Mouse (Mus musculus): ENCODE data around the gene Plac8.

The Plac8 gene

DNA sequence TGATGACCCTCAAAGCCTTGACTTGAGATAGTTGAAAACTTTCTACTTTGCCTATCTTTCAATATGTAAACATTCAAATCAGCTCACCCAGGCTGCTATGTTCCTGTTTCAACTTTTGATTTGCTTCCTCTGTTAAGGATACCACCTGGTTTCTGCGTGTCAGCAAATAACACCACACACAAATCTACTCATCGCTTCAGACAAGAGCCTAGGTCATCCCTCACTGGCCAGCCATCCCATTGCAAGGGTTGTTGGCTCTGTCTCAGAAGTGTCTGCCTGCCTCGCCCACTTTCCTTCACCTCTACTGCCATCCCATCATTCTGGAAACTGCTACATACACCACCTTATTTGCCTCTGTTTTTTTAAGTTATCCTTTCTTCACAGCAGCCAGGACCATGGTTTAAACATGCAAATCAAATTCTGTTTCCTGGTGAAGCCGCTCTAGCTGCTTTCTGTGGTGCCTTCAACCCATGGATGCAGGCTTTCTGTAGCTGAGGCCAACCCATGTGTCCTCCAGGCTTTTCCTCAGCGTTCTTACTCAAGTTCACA lies 6.9 kb upstream of the Plac8 start:
- DNase-seq, result no peak

- DNase-seq, result no peak
Measured at GRCm38 (mm10) chr5:100574771-100575170, 2.7 kb upstream of the Plac8 start.

DNA sequence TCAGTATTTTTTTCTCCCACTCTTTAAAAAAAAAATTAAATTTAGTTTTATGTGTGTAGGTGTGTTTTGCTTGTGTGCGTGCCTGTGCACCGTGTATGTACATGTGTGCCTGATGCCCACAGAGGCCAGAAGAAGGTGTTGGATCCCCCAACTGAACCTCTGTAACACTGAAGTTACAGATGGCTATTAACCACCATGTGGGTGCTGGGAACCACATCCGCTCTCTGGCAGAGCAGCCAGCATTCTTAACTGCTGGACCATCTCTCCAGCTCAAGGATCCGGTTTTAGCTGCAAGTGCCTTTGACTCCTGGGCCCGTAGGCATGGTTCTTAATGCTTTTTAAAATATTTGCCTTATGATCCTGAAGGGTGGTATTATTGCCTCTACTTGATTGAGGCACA lies 1.2 kb upstream of the Plac8 start:
- DNase-seq, result no peak

DNA sequence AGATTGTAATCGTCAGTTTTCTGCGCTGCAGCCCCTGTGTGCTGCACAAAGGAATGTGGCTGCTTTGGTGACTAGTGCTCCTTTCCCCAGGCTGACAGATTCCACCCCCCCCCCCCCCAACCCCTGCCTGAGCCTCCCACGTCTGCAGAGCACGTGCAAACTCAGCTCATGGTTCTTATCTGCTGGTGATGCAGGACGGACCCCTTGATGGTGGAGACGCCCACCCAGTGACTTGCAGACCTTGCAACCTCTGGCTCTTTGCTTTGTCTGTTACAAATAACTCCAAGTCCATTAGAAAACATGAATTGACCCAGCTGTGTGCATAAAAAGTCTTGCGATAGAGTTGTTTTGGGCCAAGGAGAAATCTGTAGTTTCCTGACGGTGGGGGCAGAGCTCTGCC lies 1.3 kb downstream of the Plac8 start:
- DNase-seq, result no peak

GRCm38 (mm10) chr5:100569997-100570595 lies 1.9 kb downstream of the Plac8 start:
- DNase-seq, result no peak

GRCm38 (mm10) chr5:100569250-100569934 lies 2.7 kb downstream of the Plac8 start:
- no peak for DNase-seq

GRCm38 (mm10) chr5:100568802-100569201 lies 3.2 kb downstream of the Plac8 start:
- no peak for DNase-seq

GRCm38 (mm10) chr5:100568177-100568576 lies 3.9 kb downstream of the Plac8 start:
- DNase-seq, result no peak

- DNase-seq, result peak; percentile 40
Measured at GRCm38 (mm10) chr5:100567258-100568032, 4.6 kb downstream of the Plac8 start.

GRCm38 (mm10) chr5:100566798-100567197 lies 5.2 kb downstream of the Plac8 start:
- no peak for DNase-seq

GRCm38 (mm10) chr5:100562702-100563101 lies 9.3 kb downstream of the Plac8 start:
- DNase-seq, result no peak

DNA sequence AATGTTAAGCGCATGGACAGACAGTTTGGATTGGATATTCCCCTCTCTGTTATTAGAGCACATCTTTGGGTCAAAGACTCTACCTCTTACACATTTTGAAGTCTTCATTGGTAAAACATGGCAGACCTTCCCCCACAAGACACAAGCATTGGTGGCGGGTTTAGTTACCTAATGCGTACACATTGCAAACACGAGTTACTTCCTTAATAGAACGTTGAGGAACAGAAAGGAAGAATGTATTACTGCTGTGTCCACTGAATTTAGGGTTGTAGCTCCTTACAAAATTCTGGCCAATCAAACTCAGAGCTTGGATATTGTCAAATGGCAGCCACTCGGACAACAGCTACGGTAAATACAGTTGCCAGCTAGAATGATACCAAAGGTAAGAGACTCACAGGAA lies 12.7 kb downstream of the Plac8 start:
- no peak for DNase-seq

GRCm38 (mm10) chr5:100558783-100559182 lies 13.3 kb downstream of the Plac8 start:
- DNase-seq, result no peak

DNA sequence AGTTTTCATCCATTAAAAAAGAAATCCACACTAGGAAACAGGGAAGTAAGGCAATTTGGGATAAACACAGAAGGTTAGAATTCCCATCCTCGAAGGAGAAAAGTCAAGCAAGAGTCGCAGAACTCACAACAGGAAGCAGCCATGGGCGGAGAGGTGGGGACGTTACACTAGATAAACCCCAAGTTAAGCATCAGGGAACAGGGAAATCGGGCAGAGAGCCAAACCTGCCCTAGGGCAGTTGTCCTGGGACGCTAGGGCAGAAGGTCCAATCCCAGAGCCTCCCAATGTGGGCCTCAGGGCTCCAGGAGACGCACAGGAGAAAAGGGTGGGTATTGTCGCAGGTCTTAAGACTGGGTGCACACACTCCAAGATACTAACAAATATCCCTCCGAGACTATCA lies 14.5 kb downstream of the Plac8 start:
- DNase-seq, result no peak

DNA sequence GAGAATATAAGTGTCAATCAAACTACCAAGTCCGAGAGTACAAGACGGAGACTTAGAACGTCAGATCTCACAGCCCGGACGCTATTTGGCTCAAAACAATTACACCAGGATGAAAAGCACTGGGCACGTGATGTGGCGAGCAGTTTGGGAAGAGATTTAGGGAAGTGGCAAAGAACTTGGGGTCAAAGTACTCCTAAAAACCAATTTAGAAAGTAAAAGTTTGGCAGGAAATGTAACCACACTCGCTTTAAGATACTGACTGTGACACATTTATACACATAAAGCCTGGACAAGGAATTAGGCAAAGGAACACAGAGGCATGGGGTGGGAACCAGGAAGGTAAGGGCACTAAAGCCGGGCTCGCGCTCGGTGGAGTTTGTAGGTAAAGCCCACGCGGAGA lies 15.0 kb downstream of the Plac8 start:
- no peak for DNase-seq

- DNase-seq, result no peak
Measured at GRCm38 (mm10) chr5:100553426-100553825, 18.6 kb downstream of the Plac8 start.

DNA sequence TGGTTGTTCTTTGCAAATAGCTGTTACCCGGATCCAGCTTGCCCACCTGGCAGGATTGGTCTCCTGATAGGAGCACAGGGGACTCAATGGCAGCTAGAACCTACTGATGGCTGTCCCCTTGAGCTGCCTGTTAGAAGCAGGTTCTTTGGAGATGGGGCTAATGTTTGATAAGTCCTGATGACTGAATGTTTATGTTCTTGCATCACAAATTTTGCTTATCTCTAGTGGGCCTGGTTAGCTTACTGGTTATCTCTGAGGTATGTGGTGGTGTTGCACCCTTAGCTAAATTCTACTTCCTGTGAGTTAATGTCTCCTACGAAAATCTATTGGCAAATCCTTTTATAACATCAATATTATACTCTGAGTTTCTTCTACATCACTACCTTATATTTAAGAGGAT lies 20.1 kb downstream of the Plac8 start:
- no peak for DNase-seq

DNA sequence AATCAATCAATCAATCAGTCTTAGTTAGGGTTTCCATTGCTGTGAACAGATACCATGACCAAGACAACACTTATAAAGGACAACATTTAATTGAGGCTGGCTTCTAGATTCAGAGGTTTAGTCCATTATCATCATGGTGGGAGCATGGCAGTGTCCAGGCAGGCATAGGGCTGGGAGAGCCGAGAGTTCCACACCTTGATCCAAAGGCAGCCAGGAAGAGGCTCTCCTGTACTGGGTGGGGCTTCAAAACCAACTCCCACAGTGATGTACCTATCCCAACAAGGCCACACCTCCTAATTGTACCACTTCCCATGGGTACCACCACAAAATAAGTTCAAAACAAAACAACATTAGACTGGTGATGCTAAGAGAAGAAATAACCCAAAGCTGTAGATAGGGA lies 21.9 kb downstream of the Plac8 start:
- no peak for DNase-seq

GRCm38 (mm10) chr5:100549311-100549710 lies 22.7 kb downstream of the Plac8 start:
- no peak for DNase-seq

DNA sequence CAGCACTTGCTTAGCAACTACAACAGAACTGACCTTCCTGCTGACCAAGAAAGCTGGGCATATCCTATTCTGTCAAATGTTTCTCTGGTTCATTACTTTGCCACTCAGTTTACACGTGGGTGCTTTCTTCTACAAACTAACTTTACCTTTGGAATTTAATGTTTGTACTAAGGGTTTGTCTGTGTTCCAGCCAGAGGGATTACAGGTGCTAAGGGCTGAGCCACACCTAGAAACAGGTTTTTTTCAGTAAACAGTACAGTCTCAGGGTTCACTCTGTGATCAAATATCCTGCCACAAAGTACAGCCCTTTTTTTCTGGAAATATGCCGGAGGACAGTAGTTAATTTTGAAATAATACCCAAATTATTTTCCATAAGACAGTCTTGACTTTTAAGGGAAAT lies 23.8 kb downstream of the Plac8 start:
- no peak for DNase-seq

- no peak for DNase-seq
Measured at GRCm38 (mm10) chr5:100546294-100547080, 25.6 kb downstream of the Plac8 start.

DNA sequence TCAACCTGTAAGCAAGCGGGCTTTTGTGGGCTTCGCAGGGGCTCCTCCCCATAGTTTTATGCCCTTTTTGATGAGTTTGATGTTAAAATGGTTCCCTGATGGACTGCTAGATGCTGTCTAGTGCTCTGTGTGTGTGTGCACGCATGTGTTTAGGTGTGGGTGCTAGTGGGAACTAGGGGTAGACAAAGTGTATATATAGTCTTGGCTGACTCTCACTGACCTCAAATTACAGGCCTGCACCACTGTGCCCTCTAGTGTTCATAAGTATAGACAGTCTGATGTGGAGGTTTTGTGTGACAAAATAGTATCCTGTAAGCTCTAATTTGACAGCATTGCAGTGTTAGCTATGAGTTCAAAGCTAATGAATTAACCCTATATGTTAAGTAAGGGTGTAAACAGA lies 35.4 kb downstream of the Plac8 start:
- peak; percentile 67 for DNase-seq

DNA sequence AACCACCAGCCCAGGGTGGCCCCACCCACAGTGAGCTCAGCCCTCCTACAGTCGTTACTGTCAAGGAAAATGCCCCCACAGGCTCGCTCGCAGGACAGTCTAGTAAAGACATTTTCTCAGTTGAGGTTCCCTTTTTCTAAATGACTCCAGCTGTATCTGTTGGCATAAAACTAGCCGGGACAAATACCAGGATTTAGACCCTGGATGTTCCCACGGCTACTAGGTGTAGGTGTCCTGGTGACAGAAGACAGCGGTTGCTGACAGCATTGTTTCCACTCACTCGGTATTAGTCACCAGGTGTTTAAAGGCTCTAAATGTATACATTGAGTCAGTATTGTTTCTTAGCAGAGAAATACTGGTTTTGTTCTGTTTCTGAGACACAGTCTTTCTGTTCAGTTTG lies 36.2 kb downstream of the Plac8 start:
- DNase-seq, result no peak
